Mouse (Mus musculus): ENCODE measurements around the gene Zfp961. TPM values are rescaled to one million over a fixed set of nuclear protein-coding genes. Genes with fewer than 3 reads are reported as not detected.
A peak's percentile ranks its signal among the peaks of the same experiment; 100 is the strongest.
"Not testable (repeated sequence)": the region's sequence is repeated elsewhere in the genome, so short reads cannot be mapped to it uniquely, and the experiment has no call there.

Gene Zfp961
- polyA plus RNA-seq (2016; fragmentation: Nextera tagmentation; extraction: Ambion mirVana) = 16.2 and 19.5 TPM in 2 replicates

DNA sequence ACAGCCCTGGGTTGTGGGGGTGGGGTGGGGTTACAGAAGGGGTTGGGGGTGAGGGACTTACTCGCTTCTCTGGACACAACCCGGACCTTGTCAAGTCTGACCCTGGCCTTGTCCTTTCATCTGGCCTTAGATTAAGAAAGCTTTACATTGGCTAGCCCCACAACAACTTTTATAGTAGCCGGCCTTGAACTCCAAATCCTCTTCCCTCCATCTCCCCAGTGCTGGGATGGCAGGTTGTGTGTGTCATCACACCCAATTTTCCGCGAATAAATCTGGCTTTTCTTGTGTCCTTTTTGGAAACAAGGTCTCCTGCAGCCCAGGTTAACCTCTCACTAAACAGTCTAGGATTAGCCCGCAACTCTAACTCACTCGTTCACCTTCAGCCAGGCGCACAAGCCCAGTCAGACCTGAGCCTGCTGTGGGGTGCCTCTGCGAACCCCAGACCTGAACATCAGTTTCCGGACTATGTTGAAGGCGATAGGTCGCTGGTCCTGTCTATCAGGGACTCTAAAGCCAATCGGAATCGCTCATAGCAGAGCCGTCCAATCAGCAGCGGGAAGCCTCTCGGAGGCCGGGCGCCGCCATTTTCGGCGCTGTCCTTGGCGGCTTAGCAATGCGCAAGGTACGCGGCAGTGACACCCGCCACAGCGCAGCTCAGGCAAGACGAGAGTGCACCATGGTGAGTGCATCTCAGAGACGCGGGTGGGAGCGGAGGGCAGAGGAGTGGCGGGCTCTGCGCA is at the start of gene Zfp961:
Zfp961 (plus strand) TSS at position 557 of the 740 bp plus-strand sequence.
- peak; percentile 98 for DNase-seq (ENCODE audit: low spot score)
- Histone ChIP-seq H3K9me3 (no peaks in the 10 kb centered on the region), H3K27me3 (ENCODE audit: insufficient read depth, poor library complexity, severe bottlenecking) (no peaks in the 10 kb centered on the region), H3K4me3 (peak within 1 kb of the TSS; percentile 81), H3K4me1 (peaks cover 14% of the 10 kb centered on the region), H3K27ac (peak within 1 kb of the TSS; percentile 93), H3K36me3 (peaks cover 22% of the 10 kb centered on the region)
- WGBS = 4% methylated on average over 34 of the region's 34 CpGs

DNA sequence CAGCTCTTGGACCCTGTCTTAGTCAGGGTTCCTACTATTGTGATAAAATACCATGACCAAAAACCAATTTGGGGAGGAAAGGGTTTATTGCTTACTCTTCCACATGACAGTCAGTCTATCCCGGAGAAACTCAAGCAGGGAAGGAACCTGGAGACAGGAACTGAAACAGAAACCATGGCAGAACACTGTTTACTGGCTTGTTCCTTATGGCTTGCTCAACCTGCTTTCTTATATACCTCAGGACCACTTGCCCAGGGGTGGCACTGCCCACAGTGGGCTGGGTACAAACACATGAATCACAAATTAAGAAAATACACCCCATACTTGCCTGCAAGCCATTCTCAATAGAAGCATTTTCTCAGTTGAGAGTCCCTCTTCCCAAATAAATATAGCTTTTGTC is 47.8 kb upstream of the Zfp961 start:
- H3K27me3 ChIP-seq (ENCODE audit: insufficient read depth, poor library complexity, severe bottlenecking); H3K36me3 ChIP-seq; H3K9me3 ChIP-seq; DNase-seq (ENCODE audit: low spot score); H3K4me3 ChIP-seq; H3K27ac ChIP-seq; H3K4me1 ChIP-seq: not testable (repeated sequence)
- whole genome bisulfite sequencing = 78% methylated on average over 1 of the region's 1 CpGs

DNA sequence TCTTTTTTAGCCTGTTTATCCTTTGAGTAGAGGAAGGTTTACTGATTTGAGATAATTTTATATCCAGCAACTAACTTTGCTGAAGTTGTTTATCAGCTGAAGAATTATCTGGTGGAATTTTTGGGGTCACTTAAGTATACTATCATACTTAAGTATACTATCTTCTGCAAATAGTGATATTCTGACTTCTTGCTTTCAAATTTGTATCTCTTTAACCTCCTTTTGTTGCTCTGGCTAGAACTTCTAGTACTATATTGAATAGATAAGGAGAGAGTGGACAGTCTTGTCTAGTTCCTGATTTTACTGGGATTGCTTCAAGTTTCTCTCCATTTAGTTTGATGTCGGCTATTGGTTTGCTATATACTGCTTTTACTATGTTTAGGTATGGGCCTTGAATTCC is 44.0 kb upstream of the Zfp961 start:
- H3K4me3 ChIP-seq = no peak overlapping the region
- no peaks in the 10 kb centered on the region for H3K36me3 ChIP-seq
- no peaks in the 10 kb centered on the region for H3K4me1 ChIP-seq
- H3K27ac ChIP-seq = no peak overlapping the region
- no peaks in the 10 kb centered on the region for H3K27me3 ChIP-seq (ENCODE audit: insufficient read depth, poor library complexity, severe bottlenecking)
- 97% methylated on average over 1 of the region's 1 CpGs for WGBS
- no peaks in the 10 kb centered on the region; the same call in 1 of the 2 replicates for H3K9me3 ChIP-seq
- DNase-seq (ENCODE audit: low spot score) = no peak

GRCm38 (mm10) chr8:71907798-71908257 is 43.0 kb upstream of the Zfp961 start:
- DNase-seq (ENCODE audit: low spot score) = no peak
- no peaks in the 10 kb centered on the region for H3K27me3 ChIP-seq (ENCODE audit: insufficient read depth, poor library complexity, severe bottlenecking)
- H3K4me1 ChIP-seq = no peaks in the 10 kb centered on the region
- peak overlapping the region; percentile 99; the same call in 1 of the 2 replicates for H3K27ac ChIP-seq
- H3K4me3 ChIP-seq = peak overlapping the region; percentile 90
- H3K36me3 ChIP-seq = no peaks in the 10 kb centered on the region
- 96% methylated on average over 5 of the region's 5 CpGs for WGBS
- no peaks in the 10 kb centered on the region; the same call in 1 of the 2 replicates for H3K9me3 ChIP-seq

GRCm38 (mm10) chr8:71908309-71909261 is 42.3 kb upstream of the Zfp961 start, which contains the start of the genes Zfp882 and Zfp617:
Gene Zfp882, plus strand, starts transcription at chr8:71908608.
Gene Zfp617, plus strand, starts transcription at chr8:71908635.
- WGBS = 7% methylated on average over 47 of the region's 47 CpGs
- peak; percentile 93 for DNase-seq (ENCODE audit: low spot score)
- Histone ChIP-seq H3K4me3 (peak within 1 kb of the TSS; percentile 90), H3K9me3 (no peaks in the 10 kb centered on the region; the same call in 1 of the 2 replicates), H3K27me3 (ENCODE audit: insufficient read depth, poor library complexity, severe bottlenecking) (no peaks in the 10 kb centered on the region), H3K4me1 (no peaks in the 10 kb centered on the region), H3K27ac (peak within 1 kb of the TSS; percentile 99), H3K36me3 (peaks cover 2% of the 10 kb centered on the region; the same call in 1 of the 2 replicates)

DNA sequence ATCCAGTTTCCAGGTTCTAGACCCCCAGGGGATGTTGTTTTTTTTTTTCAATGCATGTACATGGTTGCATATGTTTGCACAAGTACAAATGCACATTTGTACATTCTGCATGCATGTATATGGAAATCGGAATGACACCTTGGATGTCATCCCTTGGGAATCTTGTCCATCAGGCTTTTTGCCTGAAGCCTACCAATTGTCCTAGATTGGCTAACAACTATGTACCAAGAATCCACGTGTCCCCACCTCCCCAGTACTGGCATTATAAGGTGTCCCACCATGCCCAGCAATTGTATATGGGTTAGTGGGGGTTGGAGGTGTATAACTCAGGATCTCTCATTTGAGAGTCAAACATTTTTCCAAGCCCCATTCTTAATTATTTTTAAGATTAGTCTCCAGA is 38.6 kb upstream of the Zfp961 start:
- WGBS = 85% methylated on average over 2 of the region's 2 CpGs
- no peak overlapping the region for H3K27ac ChIP-seq

DNA sequence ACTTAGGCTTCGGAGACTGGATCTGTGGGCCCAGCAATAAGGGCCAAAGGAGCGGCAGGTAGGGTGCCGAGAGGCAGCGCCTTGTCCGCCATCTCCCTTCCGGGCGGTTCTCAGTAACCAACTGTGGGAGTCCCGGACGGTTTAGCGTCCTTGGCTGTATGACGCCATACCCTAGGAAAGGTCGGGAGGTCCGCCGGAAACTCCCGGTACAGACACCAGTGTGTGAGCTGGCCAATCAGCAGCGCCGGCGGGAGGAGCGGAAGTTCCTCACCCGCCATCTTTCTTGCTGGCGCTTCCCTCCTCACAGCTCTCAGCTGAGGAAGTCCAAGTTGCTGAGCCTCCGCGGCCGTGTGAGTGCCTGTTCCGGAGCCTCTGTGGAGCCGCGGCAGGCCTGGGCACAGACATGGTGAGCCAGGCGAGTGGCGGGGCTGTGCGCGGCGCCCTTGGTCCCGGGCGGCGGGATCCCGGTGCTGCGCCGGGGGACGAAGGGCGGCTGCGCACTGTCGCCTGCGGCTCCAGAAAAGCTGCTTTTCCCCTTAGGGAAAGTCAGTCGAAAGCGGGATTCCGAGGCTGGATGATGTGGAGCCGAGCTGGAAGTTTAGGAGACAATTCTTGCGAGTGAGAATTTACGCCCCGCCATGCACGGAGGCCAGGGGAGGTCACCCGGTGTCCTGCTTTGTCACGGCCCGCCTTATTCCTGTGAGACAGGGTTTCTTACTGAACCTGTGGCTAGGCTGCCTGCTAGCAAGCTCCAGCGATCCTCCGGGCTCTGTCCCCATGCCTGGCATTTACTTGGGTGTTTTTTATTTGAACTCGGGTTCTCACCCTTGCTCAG is 28.1 kb upstream of the Zfp961 start:
- Histone ChIP-seq H3K27me3 (ENCODE audit: insufficient read depth, poor library complexity, severe bottlenecking) (no peaks in the 10 kb centered on the region), H3K4me1 (peaks cover 5% of the 10 kb centered on the region; the same call in 1 of the 2 replicates), H3K9me3 (no peaks in the 10 kb centered on the region), H3K4me3 (peak overlapping the region; percentile 73), H3K27ac (peak overlapping the region; percentile 96), H3K36me3 (peaks cover 15% of the 10 kb centered on the region; the same call in 1 of the 2 replicates)
- peak; percentile 98 for DNase-seq (ENCODE audit: low spot score)
- WGBS = under 1% methylated on average over 57 of the region's 57 CpGs

More for the DNA sequence above, 38.6 kb upstream of the Zfp961 start:
- no peak for DNase-seq (ENCODE audit: low spot score)
- Histone ChIP-seq H3K36me3 (peaks cover 28% of the 10 kb centered on the region), H3K4me1 (no peaks in the 10 kb centered on the region), H3K27me3 (ENCODE audit: insufficient read depth, poor library complexity, severe bottlenecking) (no peaks in the 10 kb centered on the region), H3K9me3 (no peaks in the 10 kb centered on the region; the same call in 1 of the 2 replicates), H3K4me3 (no peak overlapping the region)

DNA sequence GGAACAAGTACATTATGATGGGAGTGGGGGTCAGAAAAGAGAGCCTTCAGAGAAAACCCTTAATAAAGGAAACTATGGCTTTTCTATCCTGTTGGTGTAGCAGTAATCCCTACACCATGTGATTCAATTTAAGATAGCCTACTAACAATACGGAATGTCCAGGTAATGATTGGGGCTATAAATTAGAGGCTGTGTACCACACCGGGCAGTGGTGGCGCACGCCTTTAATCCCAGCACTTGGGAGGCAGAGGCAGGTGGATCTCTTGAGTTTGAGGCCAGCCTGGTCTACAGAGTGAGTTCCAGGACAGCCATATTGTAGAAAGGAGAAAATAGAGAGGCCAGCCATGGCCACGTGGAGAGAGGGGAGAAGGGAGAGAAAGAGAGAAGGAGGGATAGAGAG is 25.0 kb upstream of the Zfp961 start:
- DNase-seq (ENCODE audit: low spot score) = no peak
- Histone ChIP-seq H3K27ac (no peak overlapping the region), H3K36me3 (peaks cover 45% of the 10 kb centered on the region), H3K27me3 (ENCODE audit: insufficient read depth, poor library complexity, severe bottlenecking) (no peaks in the 10 kb centered on the region), H3K4me3 (no peak overlapping the region), H3K9me3 (no peaks in the 10 kb centered on the region), H3K4me1 (peaks cover 5% of the 10 kb centered on the region; the same call in 1 of the 2 replicates)
- WGBS = 93% methylated on average over 5 of the region's 5 CpGs

GRCm38 (mm10) chr8:71926551-71926950 is 24.3 kb upstream of the Zfp961 start:
- H3K4me1 ChIP-seq = peaks cover 5% of the 10 kb centered on the region; the same call in 1 of the 2 replicates
- no peak overlapping the region for H3K27ac ChIP-seq
- H3K27me3 ChIP-seq (ENCODE audit: insufficient read depth, poor library complexity, severe bottlenecking) = no peaks in the 10 kb centered on the region
- WGBS = 98% methylated on average over 3 of the region's 3 CpGs
- H3K36me3 ChIP-seq = peaks cover 53% of the 10 kb centered on the region
- no peak overlapping the region for H3K4me3 ChIP-seq
- H3K9me3 ChIP-seq = no peaks in the 10 kb centered on the region
- no peak for DNase-seq (ENCODE audit: low spot score)

- H3K27me3 ChIP-seq (ENCODE audit: insufficient read depth, poor library complexity, severe bottlenecking) = no peaks in the 10 kb centered on the region
- no peak overlapping the region for H3K27ac ChIP-seq
- no peak overlapping the region for H3K4me3 ChIP-seq
- DNase-seq (ENCODE audit: low spot score) = no peak
- peaks cover 5% of the 10 kb centered on the region; the same call in 1 of the 2 replicates for H3K4me1 ChIP-seq
- H3K36me3 ChIP-seq = peaks cover 57% of the 10 kb centered on the region
- H3K9me3 ChIP-seq = no peaks in the 10 kb centered on the region
Measured at GRCm38 (mm10) chr8:71927779-71928178, 23.1 kb upstream of the Zfp961 start.

DNA sequence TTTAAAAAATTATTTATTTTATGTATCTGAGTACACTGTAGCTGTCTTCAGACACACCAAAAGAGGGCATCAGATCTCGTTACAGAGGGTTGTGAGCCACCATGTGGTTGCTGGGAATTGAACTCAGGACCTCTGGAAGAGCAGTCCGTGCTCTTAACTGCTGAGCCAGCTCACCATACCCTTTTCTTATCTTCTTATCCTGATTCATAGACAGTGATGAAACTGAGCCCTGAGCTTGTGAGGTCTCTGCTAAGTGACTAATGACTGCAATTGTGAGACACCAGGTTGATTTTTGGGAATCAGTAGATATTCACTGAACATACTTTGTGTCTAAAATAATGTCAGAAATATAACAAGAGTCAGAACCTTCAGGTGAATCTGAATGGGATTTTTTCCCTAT is 12.8 kb upstream of the Zfp961 start:
- H3K27me3 ChIP-seq (ENCODE audit: insufficient read depth, poor library complexity, severe bottlenecking) = not testable (repeated sequence)

More for the DNA sequence above, 12.8 kb upstream of the Zfp961 start:
- not testable (repeated sequence) for H3K27ac ChIP-seq; H3K9me3 ChIP-seq; H3K4me1 ChIP-seq; H3K4me3 ChIP-seq; DNase-seq (ENCODE audit: low spot score)
- WGBS = 81% methylated on average over 2 of the region's 2 CpGs
- H3K36me3 ChIP-seq = peaks cover 13% of the 10 kb centered on the region

All from heart, embryonic 10.5 days (tissue).